Mouse (Mus musculus): ENCODE results near the gene Nell2.

GRCm38 (mm10) chr15:95487961-95488360, 40.4 kb downstream of the Nell2 start:
- TF ChIP-seq CTCF (IDR thresholded peaks at IDR 0.05; ENCODE audit: low read depth): no peak
- TF ChIP-seq EP300 (IDR thresholded peaks at IDR 0.05; ENCODE audit: low read depth): no peak

Measured in liver, postnatal 0 days (tissue).